Mouse (Mus musculus): Measurements from ENCODE around the gene Robo4.

The Robo4 gene

DNA sequence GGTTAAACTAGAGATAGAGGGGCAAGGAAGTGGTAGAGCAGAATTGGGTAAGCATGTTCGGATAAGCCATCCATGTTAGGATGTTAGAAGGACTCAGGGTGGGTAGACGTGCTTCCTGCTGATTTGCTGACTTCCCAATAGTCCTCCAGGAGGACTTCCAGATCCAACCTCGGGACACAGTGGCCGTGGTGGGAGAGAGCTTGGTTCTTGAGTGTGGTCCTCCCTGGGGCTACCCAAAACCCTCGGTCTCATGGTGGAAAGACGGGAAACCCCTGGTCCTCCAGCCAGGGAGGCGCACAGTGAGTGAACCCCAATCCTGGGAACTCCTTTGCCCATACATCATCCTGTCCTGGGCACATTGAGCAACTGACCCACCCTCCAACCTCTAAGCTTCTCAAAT, 1.3 kb downstream of the Robo4 start:
- no peak for DNase-seq

- DNase-seq: no peak
These were observed 4.7 kb downstream of the Robo4 start for GRCm38 (mm10) chr9:37406372-37406771.

- no peak for DNase-seq
These were observed 6.3 kb downstream of the Robo4 start for GRCm38 (mm10) chr9:37407850-37408502.

DNA sequence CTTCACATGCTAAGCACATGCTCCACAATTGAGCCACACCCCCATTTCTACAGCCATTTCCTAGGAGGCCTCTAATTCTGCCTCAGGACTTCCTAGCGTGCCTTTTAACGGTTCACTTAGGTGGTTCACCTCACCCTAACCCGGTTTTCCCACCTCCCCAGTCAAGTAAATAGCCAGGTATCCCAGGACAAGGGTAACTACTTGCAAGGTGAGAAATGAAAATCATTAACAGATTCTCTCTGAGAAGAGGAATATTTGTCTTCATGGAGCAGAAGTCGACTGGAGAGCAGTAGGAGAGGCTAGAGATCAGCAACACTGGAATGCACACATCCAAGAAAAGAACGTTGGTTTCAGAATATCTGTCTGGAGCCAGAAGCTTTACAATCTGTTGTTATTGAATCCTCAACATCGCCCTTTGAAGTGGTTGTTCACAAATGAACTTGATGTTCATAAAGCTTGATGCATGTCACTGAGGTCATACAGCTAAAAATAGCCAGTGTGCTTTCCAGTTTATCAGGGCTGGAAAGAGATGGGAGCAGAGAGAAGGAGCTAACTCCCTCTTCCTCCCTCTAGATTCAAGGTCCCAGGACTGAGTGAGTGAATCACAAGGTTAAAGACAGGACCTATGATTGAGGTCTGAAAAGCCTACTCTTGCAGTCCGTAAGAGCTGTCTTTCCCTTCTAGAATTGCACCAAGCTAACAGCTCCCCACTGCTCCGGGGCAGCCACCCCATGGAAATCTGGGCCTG, 8.2 kb downstream of the Robo4 start:
- peak in 1 of 2 experiments; percentile 51 for DNase-seq

GRCm38 (mm10) chr9:37412989-37413388, 11.3 kb downstream of the Robo4 start:
- peak in 1 of 2 experiments; percentile 30 for DNase-seq

GRCm38 (mm10) chr9:37414666-37415065, 13.0 kb downstream of the Robo4 start:
- DNase-seq: no peak

DNA sequence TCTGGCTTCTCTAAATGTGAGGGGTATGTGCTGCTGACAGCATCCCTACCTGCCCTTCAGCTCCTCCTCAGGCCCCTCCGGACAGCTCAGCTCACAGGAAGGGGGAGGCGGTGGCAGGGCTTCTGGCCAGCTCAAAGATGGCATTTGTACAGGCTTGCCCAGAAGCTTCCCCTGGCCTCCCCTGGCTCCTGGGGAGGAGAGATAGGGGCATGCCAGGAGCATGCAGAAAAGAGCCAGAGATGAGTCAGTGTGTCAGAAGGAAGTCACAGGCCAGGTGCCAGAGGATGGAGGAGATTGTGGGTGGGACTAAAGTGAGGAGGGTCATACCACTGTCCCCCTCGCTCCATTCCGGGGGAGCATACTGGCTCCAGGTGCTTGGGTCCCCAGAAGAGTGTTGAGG, 17.1 kb downstream of the Robo4 start:
- DNase-seq: no peak

- peak; percentile 80 for DNase-seq
These were observed 19.0 kb downstream of the Robo4 start for GRCm38 (mm10) chr9:37420676-37421075.

DNA sequence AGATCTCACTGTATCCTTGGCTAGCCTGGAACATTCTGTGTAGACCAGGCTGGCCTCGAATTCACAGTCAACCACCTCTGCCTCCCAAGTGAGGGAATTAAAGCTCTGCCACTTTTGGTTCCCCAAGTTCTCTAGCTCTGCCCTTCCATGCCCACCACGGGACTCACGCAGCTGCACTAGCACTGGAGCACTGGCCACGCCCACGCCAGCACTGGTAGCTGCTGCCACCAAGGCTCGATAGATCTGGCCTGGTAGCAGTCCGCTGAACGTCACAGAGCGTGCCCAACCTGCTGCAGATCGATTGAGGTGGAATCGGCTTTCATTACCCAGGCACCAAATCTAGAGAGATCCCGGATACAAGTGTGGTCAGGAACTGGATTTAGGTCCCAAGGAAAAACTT, 19.5 kb downstream of the Robo4 start:
- DNase-seq: no peak

DNA sequence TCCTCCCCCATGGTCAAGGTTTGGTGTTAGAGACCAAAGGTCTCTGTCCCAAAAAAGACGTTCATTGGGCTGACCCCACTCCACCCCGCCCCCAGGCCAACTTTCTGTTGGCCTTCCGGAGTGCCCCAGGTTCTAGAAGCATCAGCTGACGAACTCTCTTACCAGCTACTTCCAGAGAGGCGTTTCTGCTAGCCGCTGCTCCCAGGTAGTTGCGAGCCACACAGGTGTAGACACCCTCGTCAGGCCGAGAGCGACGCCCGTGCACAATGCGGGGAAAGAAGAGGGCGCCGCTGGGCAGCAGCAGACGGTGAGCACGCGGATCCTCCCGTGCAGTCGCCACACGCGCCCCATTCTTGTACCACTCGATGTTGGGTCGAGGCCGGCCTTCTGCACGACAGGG, 27.6 kb downstream of the Robo4 start:
- no peak for DNase-seq

- DNase-seq: peak; percentile 75 to 90
These were observed 28.9 kb downstream of the Robo4 start for GRCm38 (mm10) chr9:37430582-37430981.

DNA sequence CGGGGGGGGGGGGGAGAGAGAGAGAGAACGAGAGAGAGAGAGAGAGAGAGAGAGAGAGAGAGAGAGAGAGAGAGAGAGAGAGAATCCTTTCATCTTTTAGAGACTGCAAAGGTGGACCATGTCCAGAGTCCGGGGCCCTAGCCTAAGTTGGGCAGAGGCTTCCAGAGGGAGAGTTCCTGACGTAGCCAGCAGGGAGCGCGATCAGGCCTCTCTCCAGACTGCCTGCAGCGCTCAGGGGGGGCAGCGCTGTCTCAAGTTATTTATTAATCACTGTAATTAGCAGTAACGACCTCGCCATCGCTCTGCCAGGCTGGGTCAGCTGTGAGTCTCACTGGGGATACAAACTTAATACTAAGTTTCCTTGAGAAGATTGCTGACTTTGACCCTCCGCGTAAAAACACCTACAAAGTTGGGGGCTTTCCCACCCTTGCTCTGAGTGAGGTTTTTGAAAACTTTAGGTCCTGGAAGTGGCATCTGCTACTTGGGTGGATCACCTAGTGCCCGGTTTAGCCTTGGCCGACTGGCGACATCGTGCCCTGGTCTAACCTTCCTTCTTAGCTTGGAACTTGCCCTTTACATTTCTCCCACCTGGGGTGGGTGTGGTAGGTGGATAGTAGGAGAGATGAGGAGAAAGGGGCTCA, 30.4 kb downstream of the Robo4 start:
- peak; percentile 76 to 83 for DNase-seq

- no peak for DNase-seq
These were observed 31.2 kb downstream of the Robo4 start, which contains the start of gene Robo3 for GRCm38 (mm10) chr9:37432720-37433421. Robo3 (minus strand) TSS chr9:37433246.

GRCm38 (mm10) chr9:37433823-37434560, 32.3 kb downstream of the Robo4 start:
- peak; percentile 29 to 60 for DNase-seq

DNA sequence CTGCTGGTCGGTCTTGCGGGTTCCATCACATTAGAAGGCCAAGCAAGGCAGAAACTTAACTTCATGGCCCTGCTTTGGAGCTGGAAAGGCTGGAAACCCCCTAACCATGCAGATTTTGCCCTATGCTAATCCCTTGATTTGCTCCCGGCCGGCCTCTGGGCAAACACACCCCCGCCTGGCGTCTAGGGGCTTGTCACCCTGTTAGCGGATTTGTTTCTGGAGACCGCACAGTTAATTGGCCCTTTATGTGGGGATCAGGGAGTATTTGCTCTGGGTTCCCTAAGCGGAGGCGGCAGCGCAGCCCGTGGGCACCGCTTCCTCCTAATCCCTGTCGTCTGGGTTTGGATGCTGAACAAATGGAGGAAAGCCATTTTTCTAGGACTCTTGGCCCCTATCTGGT, 33.2 kb downstream of the Robo4 start:
- DNase-seq: no peak

- DNase-seq: no peak
These were observed 33.9 kb downstream of the Robo4 start for GRCm38 (mm10) chr9:37435616-37436015.

GRCm38 (mm10) chr9:37437772-37438735, 36.4 kb downstream of the Robo4 start:
- no peak for DNase-seq

- no peak for DNase-seq
These were observed 50.7 kb downstream of the Robo4 start for GRCm38 (mm10) chr9:37452401-37452800.

DNA sequence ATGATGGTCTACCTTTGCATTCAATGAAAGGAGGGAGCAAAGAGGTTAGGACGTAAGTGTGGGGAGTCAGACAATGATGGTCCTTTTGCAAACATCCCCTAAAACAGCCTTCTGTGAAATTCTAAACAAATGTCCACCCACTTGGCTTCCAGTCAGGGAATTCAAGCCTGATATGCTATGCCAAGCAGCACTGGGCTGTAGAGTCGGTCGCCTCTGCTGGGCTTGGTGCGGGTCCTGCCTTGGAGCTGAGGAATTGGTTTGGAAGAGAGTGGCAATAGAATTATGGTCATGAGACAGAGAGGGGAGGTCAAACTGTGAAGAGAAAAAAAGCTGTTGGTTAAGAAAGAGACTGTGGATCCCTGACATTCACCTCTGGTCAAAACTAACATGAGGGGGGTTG, 51.6 kb downstream of the Robo4 start:
- DNase-seq: no peak

- DNase-seq: no peak
These were observed 52.4 kb downstream of the Robo4 start for GRCm38 (mm10) chr9:37454011-37454492.

DNA sequence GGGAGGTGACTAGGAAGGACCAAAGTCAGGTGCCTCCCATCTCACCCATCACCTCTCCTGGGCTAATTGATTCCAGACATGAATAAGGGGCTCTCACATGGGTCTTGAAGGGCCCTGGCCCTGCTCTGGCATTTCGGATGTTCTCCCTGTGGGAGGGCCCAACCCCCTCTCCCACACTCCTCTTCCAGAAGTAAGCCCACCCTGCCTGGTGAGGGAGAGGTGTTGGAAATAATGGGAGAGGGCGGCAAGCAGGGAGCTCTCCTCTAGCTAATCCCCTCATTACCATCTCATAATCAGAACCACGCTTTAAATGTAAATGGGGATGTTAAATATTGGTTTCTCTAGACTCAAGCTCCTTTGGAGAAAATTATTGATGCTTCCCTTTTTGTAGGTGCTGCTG, 53.3 kb downstream of the Robo4 start:
- no peak for DNase-seq
